In the genomic region with DNA sequence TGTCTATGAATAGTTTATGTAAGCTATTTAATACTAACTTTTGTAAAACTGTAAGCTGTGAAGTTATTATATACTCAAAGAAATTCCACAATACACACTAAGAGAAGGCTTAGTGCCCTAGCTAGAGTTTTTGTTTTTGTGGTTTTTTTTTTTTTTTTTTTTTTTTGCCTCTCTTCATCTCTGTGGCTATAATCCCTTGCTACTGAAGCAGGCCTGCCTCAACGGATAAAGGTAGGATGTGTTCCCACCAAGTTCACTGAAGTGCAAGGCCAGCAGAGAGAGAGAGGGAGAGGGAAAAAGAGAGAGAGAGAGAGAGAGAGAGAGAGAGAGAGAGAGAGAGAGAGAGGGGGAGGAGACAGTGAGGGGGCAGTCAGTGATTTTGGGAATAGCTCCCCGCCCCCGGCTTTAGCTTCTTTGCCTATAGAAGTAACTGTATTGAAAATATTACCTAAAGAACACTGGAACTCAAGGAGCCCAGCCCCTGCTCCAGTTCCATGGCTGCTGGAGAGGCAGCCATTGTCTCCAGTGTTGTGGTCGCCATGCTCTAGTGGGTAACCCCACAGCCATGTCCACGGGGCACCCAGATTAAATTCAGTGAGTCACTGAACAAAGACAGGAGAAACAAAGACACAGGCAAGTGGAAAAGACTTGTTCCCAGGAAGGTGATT, we compare ENCODE assay signal across 12 mouse cellular contexts. TPM values are rescaled to one million over a fixed set of nuclear protein-coding genes. Genes with fewer than 3 reads are reported as not detected.
A peak's percentile ranks its signal among the peaks of the same experiment; 100 is the strongest.
DNase-seq lines count a peak whose midpoint lies in the region; ATAC-seq and TF ChIP-seq lines count a peak whose summit lies in the region.
"Had no signal": no experiment of that assay in that cellular context is flagged by ENCODE, and none has a peak within 500 bp of the region (broad histone marks: within the 10 kb centered on the region; RNA-seq: fewer than 3 reads in every experiment).

No protein-coding gene starts in this region.

- TF ChIP-seq EP300 in stomach, postnatal 0 days (optimal IDR thresholded peaks at IDR 0.05): no peak

- H3K4me3 ChIP-seq in neural tube, embryonic 12.5 days: no peak overlapping the region
- peak overlapping the region; percentile 51 for H3K4me3 ChIP-seq in bone marrow macrophage, adult 2 months (ENCODE audit: insufficient read depth, low read length)
- H3K4me3 ChIP-seq in hindbrain, embryonic 13.5 days: no peak overlapping the region
- no peak overlapping the region for H3K4me3 ChIP-seq in stomach, postnatal 0 days (ENCODE audit: low read depth, low read length)
- H3K4me3 ChIP-seq: liver, embryonic 13.5 days had no signal

- TF ChIP-seq POLR2A in bone marrow macrophage, adult 2 months (IDR thresholded peaks at IDR 0.05; ENCODE audit: borderline replicate concordance, low read depth, low read length): no peak

- TF ChIP-seq CTCF in bone marrow macrophage, adult 2 months (IDR thresholded peaks at IDR 0.05; ENCODE audit: low read depth, low read length): no peak
- TF ChIP-seq CTCF in stomach, postnatal 0 days (IDR thresholded peaks at IDR 0.05; ENCODE audit: low read depth): no peak

- peak; percentile 65; the same call in 1 of the 2 replicates for ATAC-seq in neural tube, embryonic 12.5 days (ENCODE audit: low FRiP score, low read depth)
- ATAC-seq in hindbrain, embryonic 13.5 days (ENCODE audit: low FRiP score): peak; percentile 51; the same call in 1 of the 2 replicates
- ATAC-seq in stomach, postnatal 0 days (ENCODE audit: low FRiP score, low TSS enrichment): no peak

- WGBS in neural tube, embryonic 12.5 days: 47% methylated on average over 5 of the region's 5 CpGs
- WGBS in hindbrain, embryonic 13.5 days: 36% methylated on average over 5 of the region's 5 CpGs
- WGBS in stomach, postnatal 0 days: 61% methylated on average over 5 of the region's 5 CpGs

- no peak overlapping the region for H3K9ac ChIP-seq in neural tube, embryonic 12.5 days
- no peak overlapping the region for H3K9ac ChIP-seq in hindbrain, embryonic 13.5 days
- no peak overlapping the region for H3K9ac ChIP-seq in stomach, postnatal 0 days (ENCODE audit: low read length)
- H3K9ac ChIP-seq: liver, embryonic 13.5 days had no signal

- no peaks in the 10 kb centered on the region for H3K9me3 ChIP-seq in neural tube, embryonic 12.5 days
- no peaks in the 10 kb centered on the region for H3K9me3 ChIP-seq in hindbrain, embryonic 13.5 days
- H3K9me3 ChIP-seq in stomach, postnatal 0 days (ENCODE audit: control insufficient read depth, low read length): no peaks in the 10 kb centered on the region
- H3K9me3 ChIP-seq: liver, embryonic 13.5 days had no signal

- no peak overlapping the region for H3K27ac ChIP-seq in neural tube, embryonic 12.5 days
- peak overlapping the region; percentile 8 for H3K27ac ChIP-seq in bone marrow macrophage, adult 2 months (ENCODE audit: insufficient read depth, low read depth, low read length)
- peak overlapping the region; percentile 30; the same call in 1 of the 2 replicates for H3K27ac ChIP-seq in hindbrain, embryonic 13.5 days
- no peak overlapping the region for H3K27ac ChIP-seq in stomach, postnatal 0 days (replicated peaks)
- H3K27ac ChIP-seq: liver, embryonic 13.5 days had no signal

- no peak for DNase-seq in neural tube, embryonic 10.5 days (ENCODE audit: extremely low spot score, low spot score)
- DNase-seq in splenic B cell, adult 2 months (ENCODE audit: low read depth, low spot score): peak; percentile 50
- DNase-seq in stomach, postnatal 0 days (ENCODE audit: low spot score): no peak
- no peak for DNase-seq in layer of hippocampus, postnatal 25 days (ENCODE audit: extremely low spot score in 1 of 2, low spot score in 1 of 2)
- DNase-seq: adrenal gland, postnatal 25 days; cerebellum, adult 8-10 months; gastrocnemius, postnatal 10 days; kidney, postnatal 14 days; liver, embryonic 13.5 days had no signal

- peaks cover 11% of the 10 kb centered on the region for H3K4me1 ChIP-seq in neural tube, embryonic 12.5 days
- peaks cover 33% of the 10 kb centered on the region for H3K4me1 ChIP-seq in bone marrow macrophage, adult 2 months (ENCODE audit: control insufficient read depth, insufficient read depth, low read length)
- peaks cover 21% of the 10 kb centered on the region for H3K4me1 ChIP-seq in hindbrain, embryonic 13.5 days (replicated peaks)
- H3K4me1 ChIP-seq in stomach, postnatal 0 days (replicated peaks; ENCODE audit: control insufficient read depth, insufficient read depth): 0 out of 2 replicates have a peak, but pooled peaks cover 2% of the 10 kb centered on the region
- H3K4me1 ChIP-seq: liver, embryonic 13.5 days had no signal

- no peaks in the 10 kb centered on the region for H3K36me3 ChIP-seq in neural tube, embryonic 12.5 days
- H3K36me3 ChIP-seq in hindbrain, embryonic 13.5 days: no peaks in the 10 kb centered on the region
- H3K36me3 ChIP-seq in splenic B cell, adult 2 months (ENCODE audit: control insufficient read depth, insufficient read depth, low read length, poor library complexity, severe bottlenecking): no peaks in the 10 kb centered on the region
- H3K36me3 ChIP-seq in stomach, postnatal 0 days (ENCODE audit: control insufficient read depth, insufficient read depth, low read length): no peaks in the 10 kb centered on the region
- H3K36me3 ChIP-seq: liver, embryonic 13.5 days had no signal

- H3K4me2 ChIP-seq in neural tube, embryonic 12.5 days (replicated peaks): no peak overlapping the region
- no peak overlapping the region for H3K4me2 ChIP-seq in hindbrain, embryonic 13.5 days
- no peak overlapping the region for H3K4me2 ChIP-seq in stomach, postnatal 0 days (replicated peaks; ENCODE audit: low read depth)
- H3K4me2 ChIP-seq: liver, embryonic 13.5 days had no signal

- H3K27me3 ChIP-seq in neural tube, embryonic 12.5 days (replicated peaks): no peaks in the 10 kb centered on the region
- no peaks in the 10 kb centered on the region for H3K27me3 ChIP-seq in hindbrain, embryonic 13.5 days
- H3K27me3 ChIP-seq in splenic B cell, adult 2 months (ENCODE audit: control insufficient read depth, insufficient read depth, low read length, poor library complexity, severe bottlenecking): no peaks in the 10 kb centered on the region
- H3K27me3 ChIP-seq in stomach, postnatal 0 days (ENCODE audit: control insufficient read depth, insufficient read depth, low read length): no peaks in the 10 kb centered on the region
- H3K27me3 ChIP-seq: liver, embryonic 13.5 days had no signal

RNA-seq across cellular contexts. Expression of a gene that starts 4.5 kb away (rescaled TPM):
- 6.8 and 8.4 TPM in 2 replicates for polyA plus RNA-seq in neural tube, embryonic 12.5 days (2016; fragmentation: Nextera tagmentation; extraction: Ambion mirVana)
- polyA plus RNA-seq in bone marrow macrophage, adult 2 months (2012; ENCODE audit: insufficient read depth, insufficient read length, missing spikeins): 236 and 246 TPM in 2 replicates
- polyA plus RNA-seq in hindbrain, embryonic 13.5 days (2015; fragmentation: Nextera tagmentation; extraction: Ambion mirVana): 8.6 and 9.0 TPM in 2 replicates
- 5.7 and 6.2 TPM in 2 replicates for polyA plus RNA-seq in stomach, postnatal 0 days (2015; fragmentation: Nextera tagmentation; extraction: Ambion mirVana)
- total RNA-seq in layer of hippocampus, postnatal 25 days (2021): 1 to 10 TPM; 3.3 to 5.3 TPM

Comparison
In these comparisons a context has a peak if more than half of its experiments do, and no peak if none do; other contexts are left out.
1. H3K27ac ChIP-seq: peak in bone marrow macrophage, adult 2 months (single experiment) and hindbrain, embryonic 13.5 days (single experiment); none in neural tube, embryonic 12.5 days (single experiment) and stomach, postnatal 0 days (single experiment).
2. RNA of a gene that starts 4.5 kb away (polyA plus RNA-seq): 236 to 246 TPM in bone marrow macrophage, adult 2 months; 8.6 to 9.0 TPM in hindbrain, embryonic 13.5 days, 6.8 to 8.4 TPM in neural tube, embryonic 12.5 days and 5.7 to 6.2 TPM in stomach, postnatal 0 days; every median in the first group is over 10 times any median in the second.